In the genomic region with DNA sequence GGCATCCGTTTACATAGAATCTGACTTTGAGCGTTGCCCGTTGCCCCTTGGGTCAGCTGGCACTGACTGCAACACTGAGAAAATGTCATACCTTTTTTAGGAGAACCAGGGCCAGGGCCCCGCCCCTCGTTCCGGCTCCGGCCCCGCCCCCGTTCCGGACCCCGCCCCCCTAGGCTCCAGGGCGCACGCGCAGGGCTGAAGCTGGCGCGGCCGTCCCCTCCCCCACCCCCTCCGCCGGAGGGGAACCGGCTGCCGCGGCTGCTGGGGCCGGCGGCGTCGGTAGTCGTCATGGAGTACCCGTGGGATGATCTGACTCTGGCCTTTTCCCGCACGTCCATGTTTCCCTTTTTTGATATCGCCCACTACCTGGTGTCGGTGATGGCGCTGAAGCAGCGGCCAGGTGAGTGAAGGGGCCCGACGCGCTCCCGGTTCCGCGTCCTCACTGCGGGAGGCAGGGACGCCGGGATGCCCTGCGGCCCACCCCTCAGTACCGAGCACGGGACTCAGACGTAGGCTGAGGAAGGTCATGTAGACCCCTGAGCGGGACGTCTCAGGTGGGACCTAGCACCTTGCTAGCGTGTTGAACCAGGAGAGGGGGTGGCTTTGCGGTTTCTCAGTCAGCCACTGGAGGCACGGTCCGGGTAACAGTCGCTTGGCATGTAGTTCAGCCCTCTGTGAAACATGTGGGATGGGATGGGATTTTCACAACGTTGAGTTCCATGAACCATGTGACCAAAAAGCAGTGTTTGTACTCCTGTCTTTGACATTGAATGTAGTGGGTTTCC, we compare ENCODE assay signal across 8 mouse cellular contexts. TPM values are rescaled to one million over a fixed set of nuclear protein-coding genes. Genes with fewer than 3 reads are reported as not detected.
DNase-seq lines count a peak whose midpoint lies in the region; ATAC-seq and TF ChIP-seq lines count a peak whose summit lies in the region.

A gene (plus strand): TSS at position 225 of the 785 bp plus-strand sequence.

- peak within 1 kb of the TSS; percentile 76 for H3K9ac ChIP-seq in embryonic facial prominence, embryonic 11.5 days (replicated peaks; ENCODE audit: low read length)
- H3K9ac ChIP-seq in limb, embryonic 15.5 days, result peak within 1 kb of the TSS; percentile 62
- peak within 1 kb of the TSS; percentile 77 for H3K9ac ChIP-seq in midbrain, postnatal 0 days (replicated peaks; ENCODE audit: low read length, poor library complexity, severe bottlenecking)

- no peaks in the 10 kb centered on the region for H3K27me3 ChIP-seq in embryonic facial prominence, embryonic 11.5 days (ENCODE audit: control insufficient read depth, insufficient read depth, low read length)
- H3K27me3 ChIP-seq in kidney, adult 2 months (replicated peaks; ENCODE audit: control insufficient read depth, insufficient read depth, low read length), result no peaks in the 10 kb centered on the region
- H3K27me3 ChIP-seq in limb, embryonic 15.5 days, result no peaks in the 10 kb centered on the region
- H3K27me3 ChIP-seq in midbrain, postnatal 0 days (ENCODE audit: insufficient read depth, low read length), result no peaks in the 10 kb centered on the region

- no peaks in the 10 kb centered on the region for H3K36me3 ChIP-seq in embryonic facial prominence, embryonic 11.5 days (replicated peaks; ENCODE audit: control insufficient read depth, insufficient read depth, low read depth, low read length)
- no peaks in the 10 kb centered on the region for H3K36me3 ChIP-seq in kidney, adult 2 months (ENCODE audit: control insufficient read depth, insufficient read depth, low read length)
- H3K36me3 ChIP-seq in limb, embryonic 15.5 days, result no peaks in the 10 kb centered on the region
- no peaks in the 10 kb centered on the region for H3K36me3 ChIP-seq in midbrain, postnatal 0 days (ENCODE audit: insufficient read depth, low read length)

- H3K9me3 ChIP-seq in embryonic facial prominence, embryonic 11.5 days (replicated peaks; ENCODE audit: control insufficient read depth, low read length), result no peaks in the 10 kb centered on the region
- no peaks in the 10 kb centered on the region for H3K9me3 ChIP-seq in limb, embryonic 15.5 days
- H3K9me3 ChIP-seq in midbrain, postnatal 0 days (ENCODE audit: low read length), result no peaks in the 10 kb centered on the region

- peak; percentile 38 for TF ChIP-seq CTCF in kidney, adult 2 months (conservative IDR thresholded peaks at IDR 0.05; ENCODE audit: insufficient read depth, insufficient read length, low read depth, low read length)
- peak; percentile 64 for TF ChIP-seq CTCF in midbrain, postnatal 0 days (IDR thresholded peaks at IDR 0.05)

- under 1% methylated on average over 53 of the region's 55 CpGs for WGBS in embryonic facial prominence, embryonic 11.5 days
- WGBS in kidney, adult 2 months, result under 1% methylated on average over 55 of the region's 55 CpGs
- WGBS in limb, embryonic 15.5 days, result under 1% methylated on average over 55 of the region's 55 CpGs
- under 1% methylated on average over 51 of the region's 55 CpGs for WGBS in midbrain, postnatal 0 days

- no peak within 1 kb of the TSS for H3K27ac ChIP-seq in embryonic facial prominence, embryonic 11.5 days (replicated peaks; ENCODE audit: low read depth, low read length)
- H3K27ac ChIP-seq in kidney, adult 2 months (ENCODE audit: insufficient read depth, low read depth, low read length), result peak within 1 kb of the TSS; percentile 36
- peak within 1 kb of the TSS; percentile 67 for H3K27ac ChIP-seq in limb, embryonic 15.5 days
- peak within 1 kb of the TSS; percentile 76 for H3K27ac ChIP-seq in midbrain, postnatal 0 days (ENCODE audit: low read depth, low read length)

- DNase-seq in 3134 (ENCODE audit: extremely low read depth, insufficient read length, low spot score), result peak; percentile 63
- peak; percentile 89 for DNase-seq in adrenal gland, postnatal 25 days
- peak; percentile 84 for DNase-seq in embryonic facial prominence, embryonic 11.5 days (ENCODE audit: low spot score)
- DNase-seq in heart, adult 18-20 months, result peak; percentile 74 to 80
- peak; percentile 84 for DNase-seq in kidney, adult 2 months
- peak; percentile 79 for DNase-seq in midbrain, postnatal 0 days (ENCODE audit: low spot score)
- peak; percentile 42 to 81 for DNase-seq in spleen, postnatal 10 days (ENCODE audit: low spot score in 2 of 2)

- peak within 1 kb of the TSS; percentile 85 for H3K4me3 ChIP-seq in embryonic facial prominence, embryonic 11.5 days (ENCODE audit: low read depth, low read length)
- peak within 1 kb of the TSS; percentile 71 for H3K4me3 ChIP-seq in kidney, adult 2 months (ENCODE audit: insufficient read depth, low read depth, low read length)
- peak within 1 kb of the TSS; percentile 85 for H3K4me3 ChIP-seq in limb, embryonic 15.5 days
- peak within 1 kb of the TSS; percentile 90 for H3K4me3 ChIP-seq in midbrain, postnatal 0 days (ENCODE audit: low read depth, low read length)

- peak; percentile 85 for ATAC-seq in embryonic facial prominence, embryonic 11.5 days (replicated peaks; ENCODE audit: insufficient number of reproducible peaks, low FRiP score, low TSS enrichment, low read depth)
- peak; percentile 82 for ATAC-seq in limb, embryonic 15.5 days (ENCODE audit: insufficient number of reproducible peaks, low FRiP score, low TSS enrichment, low read depth)
- ATAC-seq in midbrain, postnatal 0 days (ENCODE audit: low FRiP score), result peak; percentile 95

- no peaks in the 10 kb centered on the region for H3K4me1 ChIP-seq in embryonic facial prominence, embryonic 11.5 days (ENCODE audit: control insufficient read depth, insufficient read depth, low read length)
- H3K4me1 ChIP-seq in kidney, adult 2 months (ENCODE audit: control insufficient read depth, insufficient read depth, low read length), result peaks cover 6% of the 10 kb centered on the region; the same call in 1 of the 2 replicates
- H3K4me1 ChIP-seq in limb, embryonic 15.5 days, result peaks cover 3% of the 10 kb centered on the region; the same call in 1 of the 2 replicates
- no peaks in the 10 kb centered on the region for H3K4me1 ChIP-seq in midbrain, postnatal 0 days (ENCODE audit: insufficient read depth, low read length)

- H3K4me2 ChIP-seq in embryonic facial prominence, embryonic 11.5 days (ENCODE audit: low read depth, low read length), result peak within 1 kb of the TSS; percentile 70
- H3K4me2 ChIP-seq in limb, embryonic 15.5 days, result peak within 1 kb of the TSS; percentile 74
- peak within 1 kb of the TSS; percentile 67 for H3K4me2 ChIP-seq in midbrain, postnatal 0 days (ENCODE audit: low read depth, low read length, poor library complexity, severe bottlenecking)

- no peak for TF ChIP-seq POLR2A in kidney, adult 2 months (IDR thresholded peaks at IDR 0.05; ENCODE audit: low read depth, low read length)

RNA-seq across cellular contexts. Expression of the gene that starts here (rescaled TPM):
- total RNA-seq in adrenal gland, postnatal 25 days (2021), result 23.2 and 30.8 TPM in 2 replicates
- 6.4 and 9.6 TPM in 2 replicates for polyA plus RNA-seq in embryonic facial prominence, embryonic 11.5 days (2014; fragmentation: Nextera tagmentation; extraction: Ambion mirVana)
- total RNA-seq in heart, adult 18-20 months (2021), result 10 to 100 TPM; 21.8 to 23.4 TPM
- 10.8 and 12.5 TPM in 2 replicates for polyA plus RNA-seq in kidney, adult 2 months (2012; rRNA removed)
- polyA plus RNA-seq in limb, embryonic 15.5 days (2015; fragmentation: Nextera tagmentation; extraction: Ambion mirVana), result 9.8 and 15.6 TPM in 2 replicates
- 3.2 and 7.4 TPM in 2 replicates for total RNA-seq in midbrain, postnatal 0 days (2014; rRNA removed)
- polyA plus RNA-seq in midbrain, postnatal 0 days (2015; fragmentation: Nextera tagmentation; extraction: Ambion mirVana), result 6.4 and 7.3 TPM in 2 replicates
